Mouse (Mus musculus) olfactory bulb, adult 2 months (tissue): ENCODE data around the gene Adgrg5.

Source experiments
- CTCF ChIP-seq: fragments of 200-500 bp; IDR thresholded peaks from 2 replicates; pipeline ENCODE4 v1.5.1; 2012; ENCODE audit warnings: low read depth, mild to moderate bottlenecking, low read length, moderate library complexity; ENCODE audit not compliant: insufficient read depth
- POLR2A ChIP-seq: fragments of 200-500 bp; IDR thresholded peaks from 2 replicates; pipeline ENCODE4 v1.6.1; 2012; ENCODE audit warnings: mild to moderate bottlenecking, low read depth, low read length, moderate library complexity; ENCODE audit not compliant: insufficient read depth

GRCm38 (mm10) chr8:94917352-94917751 is 6.1 kb upstream of the Adgrg5 start:
- peak; percentile 64; the same call in 1 of the 2 replicates for TF ChIP-seq CTCF
- TF ChIP-seq POLR2A, result no peak
